Mouse (Mus musculus) large intestine, adult 2 months (tissue): Measurements from ENCODE around the gene Pde4d. TPM values are rescaled to one million over a fixed set of nuclear protein-coding genes. Genes with fewer than 3 reads are reported as not detected.

Source experiments
- DNase-seq: peaks from one replicate; pipeline ENCODE4 v3.0.0-alpha.2; 2012; ENCODE audit warnings: low read depth, low spot score
- WGBS: fragments of 180-500 bp; shearing (Covaris S2); methylation state at CpG from one replicate; pipeline ENCODE4 v1.1.7; 2018; 5-methylcytosine and 5-hydroxymethylcytosine counted together
- polyA plus RNA-seq: library from polyadenylated mRNA; depleted of rRNA; stranded (reverse); fragments of >200 nt; gene quantifications from 2 replicates; pipeline ENCODE4 v1.2.3, GENCODE M21; 2012

The Pde4d gene
- polyA plus RNA-seq, 1 experiment = 7.7 TPM

DNA sequence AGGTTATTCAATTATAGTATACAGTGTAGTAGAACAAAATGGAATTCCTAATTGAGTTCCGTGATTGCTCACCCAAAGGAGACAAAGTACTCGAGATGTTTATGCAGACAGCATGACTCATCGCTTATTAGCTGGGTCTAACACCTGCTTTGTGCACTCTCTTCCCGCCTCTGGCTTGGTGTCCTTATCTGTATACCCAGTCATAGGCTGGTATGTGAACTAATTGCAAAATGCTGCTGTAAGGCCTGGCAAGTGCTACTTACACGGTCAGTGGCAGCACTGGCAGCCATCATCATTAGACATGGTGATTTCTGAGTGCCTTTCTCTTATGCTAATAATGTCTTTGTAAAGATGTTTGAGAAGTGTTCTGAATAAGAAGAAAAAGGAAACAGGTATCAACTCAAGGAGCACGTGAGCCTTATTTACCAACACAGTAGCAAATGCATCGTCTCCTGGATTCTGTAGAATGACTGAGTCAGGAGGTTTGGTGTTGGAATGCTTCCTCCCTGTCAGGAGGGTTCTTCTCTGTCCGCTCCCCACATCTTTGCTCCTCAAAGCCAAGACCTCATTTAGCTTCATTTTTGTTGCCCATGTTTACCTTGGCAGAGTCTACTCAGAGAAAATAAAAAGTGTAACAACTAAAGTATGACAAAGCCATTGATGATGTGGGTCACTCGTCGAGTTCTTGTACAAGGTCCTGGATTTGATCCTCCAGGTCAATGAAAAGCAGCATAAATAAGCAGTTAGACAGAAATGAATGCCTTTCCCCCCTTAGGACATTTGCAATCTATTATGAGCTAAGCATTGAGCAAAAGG lies 1202.2 kb downstream of the Pde4d start:
- WGBS = 34% methylated on average over 10 of the region's 10 CpGs

DNA sequence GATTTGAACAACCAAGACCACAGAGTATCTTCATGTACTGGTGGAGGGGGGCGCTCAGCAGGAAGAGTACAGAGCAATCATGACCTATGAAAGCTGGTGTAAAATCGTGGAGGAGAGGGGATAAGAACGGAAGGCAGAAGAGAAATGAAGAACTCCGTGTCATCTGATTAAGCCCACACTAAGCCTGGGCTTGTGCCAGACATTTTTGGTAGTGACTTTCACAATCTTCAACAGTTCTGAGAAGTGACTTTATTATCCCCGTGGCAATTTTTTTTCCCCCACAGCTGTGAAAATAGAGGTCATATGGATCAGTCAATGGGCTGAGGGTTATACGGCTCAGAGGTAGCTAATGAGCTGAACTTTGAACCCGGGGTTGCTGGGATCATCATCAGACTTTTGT lies 1202.9 kb downstream of the Pde4d start:
- 51% methylated on average over 7 of the region's 7 CpGs for WGBS
- no peak for DNase-seq

More for the DNA sequence above, 1202.2 kb downstream of the Pde4d start:
- DNase-seq = no peak

DNA sequence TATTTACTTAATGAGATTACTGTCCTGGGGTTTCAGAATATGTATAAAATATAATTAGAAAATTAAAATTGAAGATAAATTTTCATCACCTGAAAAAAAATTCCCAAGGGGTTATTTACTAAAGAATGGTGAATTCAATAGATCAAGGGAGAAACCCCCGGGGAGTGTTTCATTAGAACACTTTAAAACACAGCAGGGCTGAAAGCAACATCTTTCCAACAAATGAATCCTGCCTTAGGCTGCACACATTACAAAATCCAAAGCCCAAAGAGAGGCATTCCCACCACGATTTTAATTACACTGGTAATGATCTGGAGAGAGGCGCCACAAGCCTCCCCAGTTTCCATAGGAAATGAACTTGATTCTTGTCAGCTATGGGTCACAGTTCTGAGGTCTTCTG lies 1205.6 kb downstream of the Pde4d start:
- WGBS = 86% methylated on average over 3 of the region's 3 CpGs
- DNase-seq = no peak

DNA sequence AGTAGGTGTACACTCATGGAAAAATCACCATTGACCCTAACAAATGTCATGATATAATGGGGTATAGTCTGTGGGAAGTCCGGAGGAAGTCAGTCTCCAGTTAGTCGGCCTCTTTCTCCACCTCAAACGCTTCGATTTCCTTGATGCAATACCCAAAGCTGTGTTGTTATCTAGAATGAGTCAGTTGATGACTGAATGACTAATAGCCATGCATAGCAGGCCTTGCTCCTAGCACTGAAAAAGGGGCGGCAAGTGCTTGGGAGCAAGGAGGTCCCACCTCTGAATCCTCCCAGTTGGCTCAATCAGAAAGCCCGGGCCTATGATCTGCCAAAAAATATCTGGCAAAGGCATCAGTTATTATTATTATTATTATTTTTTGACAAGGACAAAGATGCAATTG lies 1209.4 kb downstream of the Pde4d start:
- WGBS = 81% methylated on average over 6 of the region's 6 CpGs
- no peak for DNase-seq

DNA sequence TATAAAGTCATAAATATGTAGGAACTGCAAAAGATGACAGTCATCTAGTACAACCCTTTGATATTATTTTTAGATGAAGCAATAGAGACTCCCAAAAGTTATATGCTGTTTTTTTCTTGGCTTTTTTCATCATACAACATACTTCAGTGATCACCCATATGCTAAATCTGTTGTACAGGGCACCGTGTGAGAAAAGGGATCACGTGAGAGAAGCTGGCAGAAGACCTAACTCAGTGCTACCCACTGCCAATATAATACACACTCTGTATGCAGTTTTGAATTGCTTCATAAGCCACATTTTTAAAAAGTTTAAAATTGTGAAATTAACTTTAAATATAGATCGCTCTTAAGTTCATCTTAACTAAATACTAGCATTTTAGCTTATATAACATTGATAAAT lies 1211.6 kb downstream of the Pde4d start:
- WGBS = 91% methylated on average over 3 of the region's 3 CpGs
- DNase-seq = no peak

GRCm38 (mm10) chr13:109662099-109662498 lies 1212.4 kb downstream of the Pde4d start:
- no peak for DNase-seq

DNA sequence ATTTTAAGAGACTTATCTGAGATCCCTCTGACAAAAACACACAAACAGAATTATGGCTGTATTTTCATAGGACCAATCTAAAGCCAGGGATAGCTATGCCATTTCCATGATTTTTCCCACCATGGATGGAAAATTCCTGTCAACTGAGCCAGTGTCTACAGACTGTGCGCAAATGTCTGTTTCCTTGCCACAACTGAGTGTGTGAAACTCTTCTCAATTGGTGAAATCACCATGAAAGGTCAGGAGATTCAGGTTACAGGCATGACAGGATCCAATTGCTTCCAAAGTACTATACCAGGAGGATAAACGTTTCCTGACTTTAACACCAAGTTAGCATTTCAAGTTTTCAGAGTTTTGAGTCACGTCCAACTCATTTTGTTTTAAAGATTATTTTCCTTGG lies 1213.0 kb downstream of the Pde4d start:
- WGBS = 65% methylated on average over 3 of the region's 3 CpGs
- no peak for DNase-seq

More at GRCm38 (mm10) chr13:109662099-109662498, 1212.4 kb downstream of the Pde4d start:
- 60% methylated on average over 5 of the region's 5 CpGs for WGBS

DNA sequence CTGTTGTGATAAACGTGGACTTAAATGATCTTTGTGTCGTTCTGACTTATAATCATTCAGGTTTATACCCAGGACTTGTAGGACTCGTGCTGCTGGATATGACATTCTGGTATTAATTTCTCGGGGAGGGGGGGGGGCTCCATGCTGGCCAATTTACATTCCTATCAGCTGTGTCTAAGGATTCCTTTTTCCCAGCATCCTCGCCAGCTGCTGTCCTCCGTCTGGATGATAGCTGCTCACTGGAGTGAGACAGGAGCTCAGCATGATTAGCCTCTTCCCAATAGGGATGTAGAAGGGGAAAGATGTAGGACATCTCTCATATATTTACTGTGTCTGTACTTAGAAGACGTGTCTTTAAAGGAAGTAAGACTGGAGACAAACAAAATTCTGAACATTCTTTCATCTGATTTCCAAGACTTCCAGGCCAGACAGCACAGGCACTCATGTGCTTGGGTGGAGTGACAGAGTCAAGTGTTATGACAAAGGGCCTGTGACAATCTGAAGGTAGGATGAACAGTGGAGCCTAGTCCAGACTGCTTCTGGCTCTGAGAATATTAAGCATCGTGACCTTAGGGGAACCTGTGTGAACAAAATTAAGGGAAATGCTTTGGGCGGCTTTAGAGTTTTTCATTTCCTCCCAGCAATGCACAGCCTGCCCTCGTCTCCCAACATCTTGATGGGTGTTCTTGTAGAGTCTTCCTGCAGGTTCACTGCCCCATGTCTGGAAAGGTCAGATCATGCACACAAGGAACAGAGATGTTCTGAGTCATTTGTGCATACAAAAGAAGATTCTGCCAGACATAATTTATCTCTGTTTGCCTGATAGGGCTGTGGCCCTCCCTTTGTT lies 1215.4 kb downstream of the Pde4d start:
- no peak for DNase-seq
- 76% methylated on average over 10 of the region's 10 CpGs for WGBS

DNA sequence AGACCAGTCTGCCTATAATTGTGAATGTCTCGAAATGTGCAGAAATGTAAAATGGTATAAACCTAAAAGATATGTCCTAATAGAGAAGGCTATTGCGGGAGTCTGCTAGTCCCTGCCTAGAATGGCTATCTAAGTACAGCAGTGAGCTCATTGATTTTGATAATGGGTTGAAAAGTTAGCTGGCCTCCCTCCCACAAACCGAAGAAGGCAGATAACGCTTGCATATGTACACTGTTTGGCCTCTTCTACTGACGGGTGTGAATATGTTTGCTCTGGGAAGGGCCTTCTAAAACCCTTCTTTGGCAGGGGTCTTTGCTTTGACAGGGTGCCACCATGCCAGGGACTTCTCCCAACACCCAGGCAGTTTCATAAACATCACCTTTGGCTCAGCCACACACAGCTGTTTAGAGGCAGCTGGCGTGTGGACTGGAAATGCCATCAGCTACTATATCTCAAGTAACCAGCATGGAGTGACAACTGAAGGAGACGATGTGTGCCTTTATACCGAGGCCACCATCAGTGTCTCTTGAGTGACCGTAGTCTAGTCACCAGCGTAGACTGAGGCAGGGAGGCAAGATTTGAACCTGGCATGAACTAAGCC lies 1216.2 kb downstream of the Pde4d start:
- 54% methylated on average over 10 of the region's 10 CpGs for WGBS
- no peak for DNase-seq

DNA sequence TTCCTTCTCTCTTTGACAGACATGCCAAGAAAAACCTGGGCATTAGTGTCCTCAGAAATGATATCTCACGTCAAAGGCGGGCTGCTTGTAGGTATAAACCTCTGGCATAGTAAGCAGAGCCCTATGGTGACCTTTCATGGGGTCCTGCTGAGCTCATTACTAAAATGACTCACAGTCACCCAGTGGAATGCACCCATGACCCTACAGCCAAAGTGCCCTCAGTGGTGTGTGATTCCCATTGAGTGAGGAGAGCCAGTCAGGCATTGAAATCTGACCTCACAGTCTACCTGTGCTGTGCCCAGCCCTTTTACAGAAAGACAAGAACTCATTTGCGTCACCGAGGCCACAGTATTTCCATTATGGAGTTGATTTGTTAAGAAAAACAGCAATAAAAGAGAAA lies 1220.2 kb downstream of the Pde4d start:
- 78% methylated on average over 4 of the region's 4 CpGs for WGBS

GRCm38 (mm10) chr13:109671589-109672347 lies 1222.0 kb downstream of the Pde4d start:
- 62% methylated on average over 8 of the region's 8 CpGs for WGBS
- no peak for DNase-seq

More for the DNA sequence above, 1220.2 kb downstream of the Pde4d start:
- no peak for DNase-seq

- WGBS = 59% methylated on average over 4 of the region's 4 CpGs
- DNase-seq = no peak
Measured at GRCm38 (mm10) chr13:109677047-109677446, 1227.3 kb downstream of the Pde4d start.

- no peak for DNase-seq
- 85% methylated on average over 3 of the region's 3 CpGs for WGBS
Measured at GRCm38 (mm10) chr13:109677617-109678016, 1227.9 kb downstream of the Pde4d start.

GRCm38 (mm10) chr13:109678991-109679390 lies 1229.2 kb downstream of the Pde4d start:
- DNase-seq = no peak
- WGBS = 95% methylated on average over 1 of the region's 1 CpGs

- DNase-seq = no peak
- WGBS = 92% methylated on average over 8 of the region's 8 CpGs
Measured at GRCm38 (mm10) chr13:109680229-109680628, 1230.5 kb downstream of the Pde4d start.

- 63% methylated on average over 4 of the region's 4 CpGs for WGBS
- DNase-seq = no peak
Measured at GRCm38 (mm10) chr13:109681699-109682293, 1232.0 kb downstream of the Pde4d start.

GRCm38 (mm10) chr13:109683001-109683400 lies 1233.3 kb downstream of the Pde4d start:
- WGBS = 45% methylated on average over 10 of the region's 10 CpGs
- DNase-seq = no peak

DNA sequence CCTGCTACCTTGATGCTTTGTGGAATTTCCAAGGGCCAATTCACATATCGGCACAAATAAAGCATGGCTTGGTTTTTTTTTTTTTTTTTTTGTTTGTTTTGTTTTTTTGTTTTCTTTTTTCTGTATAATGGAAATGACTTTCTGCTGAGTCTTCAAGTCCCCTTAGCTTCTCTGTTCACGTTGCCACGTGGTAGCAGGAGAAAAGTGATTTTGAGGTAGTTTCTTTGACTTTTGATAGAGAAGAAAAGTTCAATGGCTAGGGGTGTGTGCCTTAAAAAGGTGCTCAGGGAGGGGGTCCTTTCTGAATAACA lies 1235.2 kb downstream of the Pde4d start:
- DNase-seq = no peak
- 28% methylated on average over 3 of the region's 3 CpGs for WGBS
